Mouse (Mus musculus) lung, postnatal 0 days (tissue): ENCODE data around the gene Zdhhc13. TPM values are rescaled to one million over a fixed set of nuclear protein-coding genes. Genes with fewer than 3 reads are reported as not detected.

ENCODE experiments used
- ATAC-seq: fragments of 200-750 bp; cut with Nextera tagmentation; 2 replicates; pipeline ENCODE4 v1.8.0; 2017; ENCODE audit warnings: moderate library complexity
- DNase-seq: peaks from one replicate; pipeline ENCODE4 v3.0.0-alpha.2; 2016; ENCODE audit warnings: low spot score
- H3K27ac ChIP-seq: fragments of 300-500 bp; sonication (generic); 2 replicates; pipeline ENCODE4 v1.5.1; 2014; ENCODE audit warnings: antibody characterized with exemption, mild to moderate bottlenecking, low read length, mixed read lengths
- H3K27me3 ChIP-seq: fragments of 300-500 bp; sonication (generic); replicated peaks from 2 replicates; pipeline ENCODE4 v1.6.1; 2014; ENCODE audit warnings: low read length, mixed read lengths; ENCODE audit not compliant: insufficient read depth
- H3K36me3 ChIP-seq: fragments of 300-500 bp; sonication (generic); 2 replicates; pipeline ENCODE4 v1.6.1; 2014; ENCODE audit warnings: low read length, mixed read lengths; ENCODE audit not compliant: insufficient read depth
- H3K4me1 ChIP-seq: fragments of 300-500 bp; sonication (generic); 2 replicates; pipeline ENCODE4 v1.6.1; 2014; ENCODE audit warnings: antibody characterized with exemption, low read depth, low read length, mixed read lengths; ENCODE audit not compliant: insufficient read depth
- H3K4me2 ChIP-seq: fragments of 300-500 bp; sonication (generic); replicated peaks from 2 replicates; pipeline ENCODE4 v1.6.1; 2014; ENCODE audit warnings: low read depth, mild to moderate bottlenecking, low read length, moderate library complexity, mixed read lengths
- H3K4me3 ChIP-seq: fragments of 300-500 bp; sonication (generic); 2 replicates; pipeline ENCODE4 v1.5.1; 2014; ENCODE audit warnings: low read depth, low read length
- H3K9ac ChIP-seq: fragments of 300-500 bp; sonication (generic); replicated peaks from 2 replicates; pipeline ENCODE4 v1.6.1; 2014; ENCODE audit warnings: low read depth, mild to moderate bottlenecking
- H3K9me3 ChIP-seq: fragments of 300-500 bp; sonication (generic); 2 replicates; pipeline ENCODE4 v1.6.1; 2016; ENCODE audit warnings: low read length, mixed read lengths
- CTCF ChIP-seq: IDR thresholded peaks from 2 replicates; pipeline ENCODE4 v1.5.1; 2016; ENCODE audit warnings: antibody characterized with exemption, mild to moderate bottlenecking
- EP300 ChIP-seq: IDR thresholded peaks from 2 replicates; pipeline ENCODE4 v1.6.1; 2016; ENCODE audit warnings: antibody characterized with exemption, mild to moderate bottlenecking, control low read depth
- WGBS: fragments of 180-500 bp; shearing (Covaris S2); extraction: QIAGEN DNeasy Blood & Tissue Kit; methylation state at CpG from one replicate; pipeline ENCODE4 v1.1.7; 2014; 5-methylcytosine and 5-hydroxymethylcytosine counted together
- polyA plus RNA-seq: library from polyadenylated mRNA; unstranded; fragments of >200 nt; fragmentation: Nextera tagmentation; extraction: Ambion mirVana; gene quantifications from 2 replicates; pipeline ENCODE4 v1.2.1, GENCODE M21; 2015

Gene Zdhhc13
- polyA plus RNA-seq, 1 experiment from 2014 or later, result 15.5 TPM

GRCm38 (mm10) chr7:48824671-48825070 is 35.9 kb downstream of the Zdhhc13 start:
- no peak overlapping the region for H3K9ac ChIP-seq
- H3K9me3 ChIP-seq, result no peaks in the 10 kb centered on the region
- WGBS, result 72% methylated on average over 1 of the region's 1 CpGs
- no peak overlapping the region for H3K4me3 ChIP-seq
- ATAC-seq (no peak), DNase-seq (no peak)
- H3K36me3 ChIP-seq, result no peaks in the 10 kb centered on the region; the same call in 1 of the 2 replicates
- no peak overlapping the region for H3K27ac ChIP-seq
- no peaks in the 10 kb centered on the region for H3K4me1 ChIP-seq
- H3K4me2 ChIP-seq, result no peak overlapping the region
- TF ChIP-seq CTCF (no peak), EP300 (no peak)
- H3K27me3 ChIP-seq, result no peaks in the 10 kb centered on the region

GRCm38 (mm10) chr7:48825170-48825569 is 36.4 kb downstream of the Zdhhc13 start:
- Histone ChIP-seq H3K27ac (no peak overlapping the region), H3K27me3 (no peaks in the 10 kb centered on the region), H3K4me2 (no peak overlapping the region), H3K9ac (no peak overlapping the region), H3K36me3 (no peaks in the 10 kb centered on the region; the same call in 1 of the 2 replicates), H3K4me3 (no peak overlapping the region), H3K4me1 (no peaks in the 10 kb centered on the region), H3K9me3 (no peaks in the 10 kb centered on the region)
- ATAC-seq, result no peak
- 64% methylated on average over 6 of the region's 6 CpGs for WGBS
- TF ChIP-seq EP300 (no peak), CTCF (no peak)
- DNase-seq, result no peak

GRCm38 (mm10) chr7:48829177-48829910 is 40.5 kb downstream of the Zdhhc13 start:
- H3K4me1 ChIP-seq, result no peaks in the 10 kb centered on the region
- no peak for TF ChIP-seq EP300
- no peaks in the 10 kb centered on the region for H3K27me3 ChIP-seq
- no peaks in the 10 kb centered on the region for H3K36me3 ChIP-seq
- ATAC-seq (no peak), DNase-seq (no peak)
- WGBS, result 52% methylated on average over 5 of the region's 5 CpGs
- H3K4me3 ChIP-seq, result no peak overlapping the region
- no peak overlapping the region for H3K27ac ChIP-seq
- H3K9me3 ChIP-seq, result no peaks in the 10 kb centered on the region
- no peak overlapping the region for H3K4me2 ChIP-seq
- H3K9ac ChIP-seq, result no peak overlapping the region

GRCm38 (mm10) chr7:48830395-48830794 is 41.6 kb downstream of the Zdhhc13 start:
- no peaks in the 10 kb centered on the region for H3K27me3 ChIP-seq
- H3K27ac ChIP-seq, result no peak overlapping the region
- no peaks in the 10 kb centered on the region for H3K4me1 ChIP-seq
- no peak overlapping the region for H3K4me3 ChIP-seq
- WGBS, result 19% methylated on average over 2 of the region's 2 CpGs
- H3K4me2 ChIP-seq, result no peak overlapping the region
- H3K36me3 ChIP-seq, result no peaks in the 10 kb centered on the region
- no peaks in the 10 kb centered on the region for H3K9me3 ChIP-seq
- no peak overlapping the region for H3K9ac ChIP-seq
- peak; percentile 88 for ATAC-seq
- TF ChIP-seq CTCF (no peak), EP300 (no peak)
- DNase-seq, result peak; percentile 77

- ATAC-seq (no peak), DNase-seq (no peak)
- WGBS, result 58% methylated on average over 1 of the region's 1 CpGs
- Histone ChIP-seq H3K9ac (no peak overlapping the region), H3K4me2 (no peak overlapping the region), H3K9me3 (no peaks in the 10 kb centered on the region), H3K27ac (no peak overlapping the region), H3K36me3 (no peaks in the 10 kb centered on the region), H3K4me1 (no peaks in the 10 kb centered on the region), H3K27me3 (no peaks in the 10 kb centered on the region), H3K4me3 (no peak overlapping the region)
- no peak for TF ChIP-seq CTCF
- TF ChIP-seq EP300, result no peak
Measured at GRCm38 (mm10) chr7:48832735-48833134, 43.9 kb downstream of the Zdhhc13 start.

- H3K27ac ChIP-seq, result no peak overlapping the region
- DNase-seq (peak; percentile 14), ATAC-seq (no peak)
- no peaks in the 10 kb centered on the region for H3K9me3 ChIP-seq
- no peak overlapping the region for H3K9ac ChIP-seq
- WGBS, result 46% methylated on average over 4 of the region's 4 CpGs
- no peak overlapping the region for H3K4me2 ChIP-seq
- no peak overlapping the region for H3K4me3 ChIP-seq
- H3K27me3 ChIP-seq, result no peaks in the 10 kb centered on the region
- H3K4me1 ChIP-seq, result no peaks in the 10 kb centered on the region
- TF ChIP-seq EP300, result no peak
- TF ChIP-seq CTCF, result no peak
- no peaks in the 10 kb centered on the region for H3K36me3 ChIP-seq
Measured at GRCm38 (mm10) chr7:48834371-48834970, 45.7 kb downstream of the Zdhhc13 start.
